In the genomic region with DNA sequence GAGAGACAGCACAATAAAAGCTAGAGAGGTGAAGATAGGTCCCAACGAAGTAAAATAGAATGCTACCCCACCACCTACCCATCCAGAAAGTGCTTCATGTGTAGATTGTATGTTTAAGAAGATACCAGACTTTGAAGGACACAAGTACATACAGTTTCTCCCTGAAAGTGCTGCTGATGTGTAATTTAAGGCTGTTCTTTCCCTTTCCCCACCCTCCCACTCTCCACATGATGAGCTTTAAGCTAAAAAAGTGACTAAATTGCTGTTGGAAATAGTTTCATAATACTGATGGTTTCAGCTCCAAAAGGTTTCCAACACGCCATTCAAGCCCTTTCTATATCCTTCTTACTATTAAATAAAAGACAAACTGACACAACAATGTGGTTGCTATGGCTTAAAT, we compare ENCODE assay signal across 24 mouse cellular contexts.
"Had no signal": no experiment of that assay in that cellular context is flagged by ENCODE, and none has a peak within 500 bp of the region (broad histone marks: within the 10 kb centered on the region; RNA-seq: fewer than 3 reads in every experiment).

No protein-coding gene starts in this region.

- H3K27ac ChIP-seq: heart, adult 2 months; heart, embryonic 13.5 days; heart, embryonic 15.5 days; hindbrain, embryonic 13.5 days; hindbrain, embryonic 15.5 days; hindbrain, postnatal 0 days; kidney, embryonic 15.5 days; kidney, postnatal 0 days; limb, embryonic 13.5 days; limb, embryonic 15.5 days; liver, embryonic 12.5 days; liver, embryonic 14.5 days had no signal

- H3K4me3 ChIP-seq: heart, adult 2 months; heart, embryonic 13.5 days; heart, embryonic 15.5 days; hindbrain, embryonic 13.5 days; hindbrain, embryonic 15.5 days; kidney, embryonic 15.5 days; limb, embryonic 13.5 days; limb, embryonic 15.5 days; liver, embryonic 12.5 days had no signal

- DNase-seq: gastrocnemius, postnatal 14 days; gastrocnemius, postnatal 36 days; heart, adult 11 months; heart, adult 2 months; heart, postnatal 14 days; heart, postnatal 36 days; kidney, adult 11 months; kidney, adult 2 months; kidney, adult 9 months; kidney, postnatal 14 days; kidney, postnatal 36 days; layer of hippocampus, adult 9-11 months; layer of hippocampus, postnatal 36 days had no signal

- H3K4me1 ChIP-seq: heart, embryonic 13.5 days; heart, embryonic 15.5 days; hindbrain, embryonic 13.5 days; hindbrain, embryonic 15.5 days; kidney, embryonic 15.5 days; limb, embryonic 13.5 days; limb, embryonic 15.5 days; liver, embryonic 12.5 days had no signal
